Mouse (Mus musculus) heart, embryonic 14.5 days (tissue): ENCODE data around the gene Gm11060. TPM values are rescaled to one million over a fixed set of nuclear protein-coding genes. Genes with fewer than 3 reads are reported as not detected.

Experiments
- polyA plus RNA-seq: library from polyadenylated mRNA; unstranded; fragments of >200 nt; fragmentation: Nextera tagmentation; extraction: Ambion mirVana; gene quantifications from 2 replicates; pipeline ENCODE4 v1.2.1, GENCODE M21; 2014

Gm11060 gene
- polyA plus RNA-seq, 1 experiment from 2014 or later = not detected

Other genes starting within 250 kb of the Gm11060 start
- gene Prrg4, start 242.1 kb upstream of the Gm11060 start, polyA plus RNA-seq = 1.1 and 1.3 TPM in 2 replicates
- 7.3 and 10.4 TPM in 2 replicates for gene Ccdc73, start 224.2 kb upstream of the Gm11060 start, polyA plus RNA-seq
- gene Eif3m, start 74.9 kb upstream of the Gm11060 start, polyA plus RNA-seq = 225 and 243 TPM in 2 replicates
- gene Wt1, start 34.5 kb downstream of the Gm11060 start, polyA plus RNA-seq = 23.1 and 23.6 TPM in 2 replicates
- 0.67 and 1.1 TPM in 2 replicates for gene Them7, start 132.3 kb downstream of the Gm11060 start, polyA plus RNA-seq